Mouse (Mus musculus): Measurements from ENCODE around the gene Pex5l. TPM values are rescaled to one million over a fixed set of nuclear protein-coding genes. Genes with fewer than 3 reads are reported as not detected.

Pex5l gene
- 1 to 10 TPM; 1.1 to 3.6 TPM for total RNA-seq (2021)
- long read RNA-seq, experiment 1, partial matches to known transcripts = 0 of 1 reads
- long read RNA-seq, experiment 1, other reads (novel, unspliced or antisense) = 1 of 1 reads
- long read RNA-seq, experiment 2, partial matches to known transcripts = 0 of 1 reads
- long read RNA-seq, experiment 2, other reads (novel, unspliced or antisense) = 1 of 1 reads

- DNase-seq = peak; percentile 64 to 76
Measured at GRCm38 (mm10) chr3:33142901-33143461, at the start of gene Pex5l. Gene Pex5l, minus strand, starts transcription at chr3:33143247.

- no peak for DNase-seq
Measured at GRCm38 (mm10) chr3:33165186-33165585, 22.1 kb upstream of the Pex5l start.

GRCm38 (mm10) chr3:33163821-33164220 is 20.8 kb upstream of the Pex5l start:
- no peak for DNase-seq

GRCm38 (mm10) chr3:33143592-33143991 is 545 bp upstream of the Pex5l start:
- DNase-seq = no peak

- peak; percentile 4 to 5 for DNase-seq
Measured at GRCm38 (mm10) chr3:33142398-33142797, 649 bp downstream of the Pex5l start.

GRCm38 (mm10) chr3:33129944-33130343 is 13.1 kb downstream of the Pex5l start:
- DNase-seq = no peak

- DNase-seq = no peak
Measured at GRCm38 (mm10) chr3:33124796-33125195, 18.3 kb downstream of the Pex5l start.

- no peak for DNase-seq
Measured at GRCm38 (mm10) chr3:33105785-33106184, 37.3 kb downstream of the Pex5l start.

GRCm38 (mm10) chr3:33103501-33103900 is 39.5 kb downstream of the Pex5l start:
- no peak for DNase-seq

- peak; percentile 9 to 39 for DNase-seq
Measured at GRCm38 (mm10) chr3:33098550-33099295, 44.3 kb downstream of the Pex5l start.

GRCm38 (mm10) chr3:33093646-33094045 is 49.4 kb downstream of the Pex5l start:
- DNase-seq = no peak

- DNase-seq = peak in 1 of 2 experiments; percentile 24
Measured at GRCm38 (mm10) chr3:33090001-33090400, 53.0 kb downstream of the Pex5l start.

GRCm38 (mm10) chr3:33089470-33089869 is 53.6 kb downstream of the Pex5l start:
- DNase-seq = no peak

GRCm38 (mm10) chr3:33088276-33088675 is 54.8 kb downstream of the Pex5l start:
- DNase-seq = no peak

GRCm38 (mm10) chr3:33082806-33083338 is 60.2 kb downstream of the Pex5l start:
- DNase-seq = peak in 1 of 2 experiments; percentile 4

GRCm38 (mm10) chr3:33081793-33082192 is 61.3 kb downstream of the Pex5l start:
- no peak for DNase-seq

GRCm38 (mm10) chr3:33079658-33080057 is 63.4 kb downstream of the Pex5l start:
- no peak for DNase-seq

- DNase-seq = no peak
Measured at GRCm38 (mm10) chr3:33079171-33079570, 63.9 kb downstream of the Pex5l start.

- peak; percentile 24 to 39 for DNase-seq
Measured at GRCm38 (mm10) chr3:33075696-33076095, 67.4 kb downstream of the Pex5l start.

GRCm38 (mm10) chr3:33074266-33074981 is 68.6 kb downstream of the Pex5l start:
- DNase-seq = no peak

GRCm38 (mm10) chr3:33073905-33074265 is 69.2 kb downstream of the Pex5l start:
- DNase-seq = peak in 1 of 2 experiments; percentile 26

- DNase-seq = no peak
Measured at GRCm38 (mm10) chr3:33070771-33071170, 72.3 kb downstream of the Pex5l start.

GRCm38 (mm10) chr3:33068146-33068545 is 74.9 kb downstream of the Pex5l start:
- DNase-seq = no peak
